Mouse (Mus musculus): ENCODE results near the gene Gatd1. TPM values are rescaled to one million over a fixed set of nuclear protein-coding genes. Genes with fewer than 3 reads are reported as not detected.

Gene Gatd1
- polyA plus RNA-seq, 1 experiment from 2014 or later, result 13.5 TPM

GRCm38 (mm10) chr7:141443828-141444237 lies 29.9 kb upstream of the Gatd1 start, which contains the start of gene Pidd1:
TSS of gene Pidd1 (minus strand) at chr7:141444025.
- Histone ChIP-seq H3K4me1 (ENCODE audit: control insufficient read depth, low read depth, low read length) (peaks cover 52% of the 10 kb centered on the region), H3K4me3 (ENCODE audit: low read depth, low read length) (peak within 1 kb of the TSS; percentile 63), H3K27ac (ENCODE audit: low read length) (peak within 1 kb of the TSS; percentile 84), H3K9ac (ENCODE audit: low read depth, low read length) (peak within 1 kb of the TSS; percentile 78), H3K27me3 (ENCODE audit: control insufficient read depth, insufficient read depth, low read depth, low read length) (no peaks in the 10 kb centered on the region), H3K36me3 (ENCODE audit: control insufficient read depth, insufficient read depth) (peaks cover 27% of the 10 kb centered on the region), H3K4me2 (ENCODE audit: low read depth, low read length) (peak within 1 kb of the TSS; percentile 95), H3K9me3 (replicated peaks; ENCODE audit: control insufficient read depth, low read length) (no peaks in the 10 kb centered on the region)
- WGBS (ENCODE audit: insufficient replicate concordance), result under 1% methylated on average over 25 of the region's 25 CpGs
- ATAC-seq (ENCODE audit: low read depth), result peak; percentile 64

DNA sequence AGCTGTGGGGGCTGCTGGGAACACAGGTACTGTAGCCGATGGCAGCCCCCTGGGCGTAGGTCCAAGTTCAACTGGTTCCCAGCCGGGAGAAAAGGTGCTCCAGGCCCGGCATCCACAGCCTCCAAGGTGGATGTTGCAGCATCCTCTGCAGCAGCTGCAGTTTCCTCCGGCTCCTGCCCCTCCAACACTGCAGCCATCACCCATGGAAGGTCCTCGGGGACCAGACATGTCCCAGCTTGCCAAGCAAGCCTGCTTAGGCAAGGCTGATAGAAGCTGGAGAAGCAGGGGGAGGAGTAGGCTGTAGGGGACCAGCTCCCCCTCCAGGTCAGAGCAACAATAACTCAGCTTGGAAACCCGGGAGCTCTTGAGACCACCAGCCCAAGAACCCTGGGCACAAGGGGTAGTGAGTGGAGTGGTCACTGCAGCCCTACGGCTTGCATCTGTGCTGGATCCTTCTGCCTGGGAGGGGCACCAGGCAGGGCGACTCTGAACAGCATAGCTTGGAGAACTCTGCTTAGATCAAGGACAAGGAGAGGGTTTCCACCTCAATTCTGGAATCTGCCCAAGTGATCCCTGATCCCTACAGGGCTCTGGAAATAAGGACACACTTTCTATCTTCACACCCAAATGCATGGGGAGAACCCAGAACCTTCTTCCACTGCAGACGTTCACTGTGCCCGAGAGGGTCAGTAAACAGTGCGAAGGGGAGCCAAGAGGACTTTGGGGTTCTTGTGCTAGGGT lies 29.3 kb upstream of the Gatd1 start:
- ATAC-seq (ENCODE audit: low read depth), result no peak
- no peaks in the 10 kb centered on the region for H3K27me3 ChIP-seq (ENCODE audit: control insufficient read depth, insufficient read depth, low read depth, low read length)
- H3K36me3 ChIP-seq (ENCODE audit: control insufficient read depth, insufficient read depth), result peaks cover 30% of the 10 kb centered on the region
- H3K9ac ChIP-seq (ENCODE audit: low read depth, low read length), result peak overlapping the region; percentile 78
- peaks cover 46% of the 10 kb centered on the region for H3K4me1 ChIP-seq (ENCODE audit: control insufficient read depth, low read depth, low read length)
- WGBS (ENCODE audit: insufficient replicate concordance), result 19% methylated on average over 12 of the region's 12 CpGs
- H3K9me3 ChIP-seq (replicated peaks; ENCODE audit: control insufficient read depth, low read length), result no peaks in the 10 kb centered on the region
- peak overlapping the region; percentile 95 for H3K4me2 ChIP-seq (ENCODE audit: low read depth, low read length)
- H3K27ac ChIP-seq (ENCODE audit: low read length), result peak overlapping the region; percentile 68
- H3K4me3 ChIP-seq (ENCODE audit: low read depth, low read length), result peak overlapping the region; percentile 63

- 83% methylated on average over 13 of the region's 13 CpGs for WGBS (ENCODE audit: insufficient replicate concordance)
- Histone ChIP-seq H3K27ac (ENCODE audit: low read length) (no peak overlapping the region), H3K9me3 (replicated peaks; ENCODE audit: control insufficient read depth, low read length) (no peaks in the 10 kb centered on the region), H3K4me1 (ENCODE audit: control insufficient read depth, low read depth, low read length) (peaks cover 48% of the 10 kb centered on the region), H3K27me3 (ENCODE audit: control insufficient read depth, insufficient read depth, low read depth, low read length) (no peaks in the 10 kb centered on the region), H3K9ac (ENCODE audit: low read depth, low read length) (peak overlapping the region; percentile 78), H3K4me3 (ENCODE audit: low read depth, low read length) (peak overlapping the region; percentile 63), H3K36me3 (ENCODE audit: control insufficient read depth, insufficient read depth) (peaks cover 30% of the 10 kb centered on the region), H3K4me2 (ENCODE audit: low read depth, low read length) (peak overlapping the region; percentile 95)
- no peak for ATAC-seq (ENCODE audit: low read depth)
Observed at GRCm38 (mm10) chr7:141442199-141442598, 28.3 kb upstream of the Gatd1 start.

- no peaks in the 10 kb centered on the region for H3K9me3 ChIP-seq (replicated peaks; ENCODE audit: control insufficient read depth, low read length)
- H3K27ac ChIP-seq (ENCODE audit: low read length), result no peak overlapping the region
- H3K4me3 ChIP-seq (ENCODE audit: low read depth, low read length), result no peak overlapping the region
- H3K36me3 ChIP-seq (ENCODE audit: control insufficient read depth, insufficient read depth), result peaks cover 30% of the 10 kb centered on the region
- ATAC-seq (ENCODE audit: low read depth), result no peak
- no peaks in the 10 kb centered on the region for H3K27me3 ChIP-seq (ENCODE audit: control insufficient read depth, insufficient read depth, low read depth, low read length)
- H3K9ac ChIP-seq (ENCODE audit: low read depth, low read length), result no peak overlapping the region
- 87% methylated on average over 9 of the region's 9 CpGs for WGBS (ENCODE audit: insufficient replicate concordance)
- H3K4me1 ChIP-seq (ENCODE audit: control insufficient read depth, low read depth, low read length), result peaks cover 52% of the 10 kb centered on the region
- 0 out of 2 replicates have a peak overlapping the region, but pooled peaks have one; percentile 95 for H3K4me2 ChIP-seq (ENCODE audit: low read depth, low read length)
Observed at GRCm38 (mm10) chr7:141441460-141441859, 27.5 kb upstream of the Gatd1 start.

GRCm38 (mm10) chr7:141440613-141441012 lies 26.7 kb upstream of the Gatd1 start:
- Histone ChIP-seq H3K36me3 (ENCODE audit: control insufficient read depth, insufficient read depth) (peaks cover 30% of the 10 kb centered on the region), H3K4me2 (ENCODE audit: low read depth, low read length) (no peak overlapping the region), H3K9ac (ENCODE audit: low read depth, low read length) (no peak overlapping the region), H3K4me3 (ENCODE audit: low read depth, low read length) (no peak overlapping the region), H3K27me3 (ENCODE audit: control insufficient read depth, insufficient read depth, low read depth, low read length) (no peaks in the 10 kb centered on the region), H3K27ac (ENCODE audit: low read length) (no peak overlapping the region), H3K9me3 (replicated peaks; ENCODE audit: control insufficient read depth, low read length) (no peaks in the 10 kb centered on the region), H3K4me1 (ENCODE audit: control insufficient read depth, low read depth, low read length) (peaks cover 60% of the 10 kb centered on the region)
- ATAC-seq (ENCODE audit: low read depth), result no peak
- WGBS (ENCODE audit: insufficient replicate concordance), result 32% methylated on average over 6 of the region's 6 CpGs

GRCm38 (mm10) chr7:141439811-141440210 lies 25.9 kb upstream of the Gatd1 start:
- peaks cover 67% of the 10 kb centered on the region for H3K4me1 ChIP-seq (ENCODE audit: control insufficient read depth, low read depth, low read length)
- H3K27me3 ChIP-seq (ENCODE audit: control insufficient read depth, insufficient read depth, low read depth, low read length), result no peaks in the 10 kb centered on the region
- H3K36me3 ChIP-seq (ENCODE audit: control insufficient read depth, insufficient read depth), result peaks cover 30% of the 10 kb centered on the region
- 95% methylated on average over 11 of the region's 11 CpGs for WGBS (ENCODE audit: insufficient replicate concordance)
- H3K9me3 ChIP-seq (replicated peaks; ENCODE audit: control insufficient read depth, low read length), result no peaks in the 10 kb centered on the region
- no peak for ATAC-seq (ENCODE audit: low read depth)
- no peak overlapping the region for H3K27ac ChIP-seq (ENCODE audit: low read length)
- no peak overlapping the region for H3K9ac ChIP-seq (ENCODE audit: low read depth, low read length)
- H3K4me2 ChIP-seq (ENCODE audit: low read depth, low read length), result no peak overlapping the region
- no peak overlapping the region for H3K4me3 ChIP-seq (ENCODE audit: low read depth, low read length)

DNA sequence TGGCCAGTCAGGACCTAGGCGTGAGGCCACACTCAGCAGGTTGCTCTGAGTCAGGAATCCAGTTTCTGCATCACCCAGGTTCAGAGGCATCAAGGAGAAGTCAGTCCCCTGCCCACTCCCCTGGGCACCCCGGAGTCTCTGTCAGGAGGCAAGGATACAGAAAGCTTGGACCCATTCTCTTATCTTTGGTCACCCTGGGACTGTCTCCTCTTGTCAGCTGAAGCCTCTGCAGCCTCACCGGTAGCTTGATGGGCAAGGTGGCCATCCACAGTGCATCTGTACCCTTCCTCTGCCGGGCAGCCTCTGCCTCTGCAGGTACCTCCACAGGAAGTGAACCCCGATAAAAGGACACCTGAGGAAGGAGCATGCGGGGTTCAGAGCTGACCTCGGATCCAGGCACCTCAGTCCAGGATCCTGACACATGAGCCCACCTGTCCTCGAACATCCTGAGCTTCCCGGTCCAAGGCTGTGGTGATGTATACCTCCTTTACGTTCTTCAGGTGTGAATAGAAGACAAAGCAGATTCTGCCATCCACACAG lies 25.3 kb upstream of the Gatd1 start:
- no peak for ATAC-seq (ENCODE audit: low read depth)
- Histone ChIP-seq H3K4me3 (ENCODE audit: low read depth, low read length) (no peak overlapping the region), H3K27ac (ENCODE audit: low read length) (no peak overlapping the region), H3K4me2 (ENCODE audit: low read depth, low read length) (no peak overlapping the region), H3K9ac (ENCODE audit: low read depth, low read length) (no peak overlapping the region), H3K36me3 (ENCODE audit: control insufficient read depth, insufficient read depth) (peaks cover 30% of the 10 kb centered on the region), H3K9me3 (replicated peaks; ENCODE audit: control insufficient read depth, low read length) (no peaks in the 10 kb centered on the region), H3K27me3 (ENCODE audit: control insufficient read depth, insufficient read depth, low read depth, low read length) (no peaks in the 10 kb centered on the region), H3K4me1 (ENCODE audit: control insufficient read depth, low read depth, low read length) (peaks cover 68% of the 10 kb centered on the region)
- 82% methylated on average over 10 of the region's 10 CpGs for WGBS (ENCODE audit: insufficient replicate concordance)

GRCm38 (mm10) chr7:141438201-141438968 lies 24.4 kb upstream of the Gatd1 start:
- no peaks in the 10 kb centered on the region for H3K9me3 ChIP-seq (replicated peaks; ENCODE audit: control insufficient read depth, low read length)
- H3K9ac ChIP-seq (ENCODE audit: low read depth, low read length), result no peak overlapping the region
- H3K4me2 ChIP-seq (ENCODE audit: low read depth, low read length), result no peak overlapping the region
- no peak overlapping the region for H3K27ac ChIP-seq (ENCODE audit: low read length)
- 87% methylated on average over 12 of the region's 12 CpGs for WGBS (ENCODE audit: insufficient replicate concordance)
- no peaks in the 10 kb centered on the region for H3K27me3 ChIP-seq (ENCODE audit: control insufficient read depth, insufficient read depth, low read depth, low read length)
- ATAC-seq (ENCODE audit: low read depth), result no peak
- H3K4me1 ChIP-seq (ENCODE audit: control insufficient read depth, low read depth, low read length), result peaks cover 70% of the 10 kb centered on the region
- peaks cover 30% of the 10 kb centered on the region for H3K36me3 ChIP-seq (ENCODE audit: control insufficient read depth, insufficient read depth)
- H3K4me3 ChIP-seq (ENCODE audit: low read depth, low read length), result no peak overlapping the region
